Mouse (Mus musculus) CH12.LX (cell line): ENCODE data around the gene A730015C16Rik.

Source experiments
- BHLHE40 ChIP-seq: IDR thresholded peaks from 2 replicates; pipeline ENCODE4 v1.6.1; 2011; ENCODE audit warnings: mild to moderate bottlenecking, low read depth, low read length, improper control_type of control experiment
- CHD2 ChIP-seq: IDR thresholded peaks from 2 replicates; pipeline ENCODE4 v1.6.1; 2011; ENCODE audit warnings: low read length, improper control_type of control experiment
- CTCF ChIP-seq, 2 experiments: IDR thresholded peaks in 1 of 2; conservative IDR thresholded peaks in 1 of 2; 2 replicates each; pipeline ENCODE4 v1.5.1; 2011 to 2012; ENCODE audit warnings: low read depth in 2 of 2, low read length in 2 of 2, improper control_type of control experiment in 1 of 2, inconsistent platforms in 1 of 2, mild to moderate bottlenecking in 1 of 2, moderate library complexity in 1 of 2
- ELF1 ChIP-seq: IDR thresholded peaks from 2 replicates; pipeline ENCODE4 v1.6.1; 2014; ENCODE audit warnings: low read depth, mild to moderate bottlenecking, inconsistent platforms, low read length, improper control_type of control experiment
- ETS1 ChIP-seq: conservative IDR thresholded peaks from 2 replicates; pipeline ENCODE4 v1.6.1; 2012; ENCODE audit warnings: low read depth, mild to moderate bottlenecking, inconsistent platforms, low read length, improper control_type of control experiment, moderate library complexity
- JUND ChIP-seq: conservative IDR thresholded peaks from 2 replicates; pipeline ENCODE4 v1.6.1; 2011; ENCODE audit warnings: low read depth, low read length, improper control_type of control experiment
- POLR2A ChIP-seq: IDR thresholded peaks from 2 replicates; pipeline ENCODE4 v1.6.1; 2011; ENCODE audit warnings: low read depth, mild to moderate bottlenecking, improper control_type of control experiment, low read length
- RAD21 ChIP-seq: IDR thresholded peaks from 2 replicates; pipeline ENCODE4 v1.6.1; 2011; ENCODE audit warnings: low read depth, mild to moderate bottlenecking, low read length, improper control_type of control experiment, moderate library complexity
- SIN3A ChIP-seq: IDR thresholded peaks from 2 replicates; pipeline ENCODE4 v1.6.1; 2012; ENCODE audit warnings: low read length, improper control_type of control experiment, inconsistent platforms
- TBP ChIP-seq: conservative IDR thresholded peaks from 2 replicates; pipeline ENCODE4 v1.6.1; 2011; ENCODE audit warnings: low read depth, low read length, improper control_type of control experiment
- USF1 ChIP-seq: IDR thresholded peaks from 2 replicates; pipeline ENCODE4 v1.6.1; 2014; ENCODE audit warnings: low read depth, mild to moderate bottlenecking, inconsistent platforms, low read length, improper control_type of control experiment
- ZC3H11A ChIP-seq: IDR thresholded peaks from 2 replicates; pipeline ENCODE4 v1.6.1; 2012; ENCODE audit warnings: low read depth, mild to moderate bottlenecking, inconsistent platforms, low read length, improper control_type of control experiment
- ZNF384 ChIP-seq: IDR thresholded peaks from 2 replicates; pipeline ENCODE4 v1.6.1; 2012; ENCODE audit warnings: low read depth, low read length, improper control_type of control experiment, inconsistent platforms

DNA sequence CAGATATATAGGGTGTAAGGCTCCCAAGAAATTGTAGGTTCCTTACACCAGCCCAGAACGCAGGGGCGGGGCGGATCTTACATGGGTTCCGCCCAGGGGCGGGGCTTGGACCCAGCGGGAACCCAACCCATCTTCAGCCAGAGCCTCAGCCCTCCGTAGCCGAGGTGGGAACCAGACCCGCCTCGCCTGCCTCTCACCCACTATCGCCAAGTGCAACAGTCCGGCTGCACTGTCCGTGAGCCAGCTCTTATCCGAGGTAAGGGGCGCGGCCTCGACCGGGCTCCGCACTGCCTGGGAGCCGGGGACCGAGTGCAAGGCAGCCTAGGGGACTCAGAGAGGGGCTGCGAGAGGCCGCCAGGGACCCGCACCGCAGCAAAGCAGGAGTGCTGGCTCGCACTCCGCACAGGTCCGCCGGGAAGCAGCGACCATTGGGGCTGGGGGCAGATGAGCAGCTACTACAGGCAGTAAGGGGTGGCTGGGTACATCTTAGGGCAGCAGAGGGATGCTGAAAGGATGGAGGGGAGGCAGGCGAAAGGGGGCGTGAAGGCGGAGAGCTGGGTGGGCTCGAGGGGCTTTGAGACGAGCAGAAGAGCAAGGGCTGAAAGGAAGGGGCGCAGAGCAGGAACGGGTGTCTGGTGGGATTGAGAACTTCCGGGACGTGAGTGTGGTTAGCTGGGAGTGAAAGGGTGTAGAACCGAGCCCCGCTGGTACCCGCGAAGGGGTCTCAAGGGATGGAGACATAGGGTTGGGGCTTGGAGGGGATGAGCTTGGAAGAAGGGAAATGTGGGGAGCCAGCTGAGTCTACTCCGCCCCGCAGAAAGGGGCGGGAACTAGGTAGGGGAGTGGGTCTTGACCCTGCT lies 30.8 kb upstream of the A730015C16Rik start, which contains the start of gene Rab3b:
- TF ChIP-seq RAD21 (no peak), POLR2A (no peak), ELF1 (no peak), CTCF (conservative IDR thresholded peaks at IDR 0.05 in 1 of 2, IDR thresholded peaks at IDR 0.05 in 1 of 2; ENCODE audit: low read depth in 2 of 2, low read length in 2 of 2) (no peak), ZC3H11A (no peak), USF1 (no peak), ZNF384 (no peak), BHLHE40 (no peak), CHD2 (no peak), SIN3A (no peak), TBP (no peak), ETS1 (no peak), JUND (no peak)
